ENCODE assay signal across 9 mouse cellular contexts in genomic region chr4:44402607-44403006, GRCm38 (mm10).
DNase-seq lines count a peak whose midpoint lies in the region; ATAC-seq and TF ChIP-seq lines count a peak whose summit lies in the region.
"Had no signal": no experiment of that assay in that cellular context is flagged by ENCODE, and none has a peak within 500 bp of the region (broad histone marks: within the 10 kb centered on the region; RNA-seq: fewer than 3 reads in every experiment).

No protein-coding gene starts in this region.

- peak; percentile 14; the same call in 1 of the 2 replicates for ATAC-seq in embryonic facial prominence, embryonic 11.5 days (replicated peaks; ENCODE audit: insufficient number of reproducible peaks, low FRiP score, low TSS enrichment, low read depth)
- no peak for ATAC-seq in frontal cortex, adult (ENCODE audit: low TSS enrichment)

- 12% methylated on average over 5 of the region's 5 CpGs for WGBS in lung, adult 2 months
- 5% methylated on average over 5 of the region's 5 CpGs for WGBS in embryonic facial prominence, embryonic 11.5 days

- no peaks in the 10 kb centered on the region for H3K36me3 ChIP-seq in embryonic facial prominence, embryonic 11.5 days (replicated peaks; ENCODE audit: control insufficient read depth, insufficient read depth, low read depth, low read length)
- H3K36me3 ChIP-seq: heart, embryonic 15.5 days had no signal

- no peak for TF ChIP-seq POLR2A in lung, adult 2 months (IDR thresholded peaks at IDR 0.05; ENCODE audit: borderline replicate concordance, extremely low read depth, low read depth, low read length)

- peak; percentile 76 for TF ChIP-seq CTCF in lung, adult 2 months (IDR thresholded peaks at IDR 0.05; ENCODE audit: insufficient read depth, low read length)

- H3K4me1 ChIP-seq in lung, adult 2 months (ENCODE audit: control insufficient read depth, insufficient read depth, low read length), result no peaks in the 10 kb centered on the region
- H3K4me1 ChIP-seq in embryonic facial prominence, embryonic 11.5 days (ENCODE audit: control insufficient read depth, insufficient read depth, low read length), result no peaks in the 10 kb centered on the region
- H3K4me1 ChIP-seq: heart, embryonic 15.5 days had no signal

- H3K4me2 ChIP-seq in embryonic facial prominence, embryonic 11.5 days (ENCODE audit: low read depth, low read length), result no peak overlapping the region
- H3K4me2 ChIP-seq: heart, embryonic 15.5 days had no signal

- H3K27ac ChIP-seq in embryonic facial prominence, embryonic 11.5 days (replicated peaks; ENCODE audit: low read depth, low read length), result no peak overlapping the region
- H3K27ac ChIP-seq: heart, embryonic 15.5 days had no signal

- H3K9me3 ChIP-seq in embryonic facial prominence, embryonic 11.5 days (replicated peaks; ENCODE audit: control insufficient read depth, low read length), result no peaks in the 10 kb centered on the region
- H3K9me3 ChIP-seq: heart, embryonic 15.5 days had no signal

- no peak overlapping the region for H3K9ac ChIP-seq in embryonic facial prominence, embryonic 11.5 days (replicated peaks; ENCODE audit: low read length)
- H3K9ac ChIP-seq: heart, embryonic 15.5 days had no signal

- peak; percentile 7 for DNase-seq in adrenal gland, postnatal 25 days
- no peak for DNase-seq in adrenal gland, adult 2 months
- DNase-seq in lung, adult 2 months, result peak; percentile 13
- DNase-seq in lung, postnatal 25 days (ENCODE audit: low spot score), result no peak
- peak; percentile 60 for DNase-seq in embryonic facial prominence, embryonic 11.5 days (ENCODE audit: low spot score)
- peak; percentile 13 for DNase-seq in lung, postnatal 36 days
- no peak for DNase-seq in frontal cortex, postnatal 10 days (ENCODE audit: low spot score in 2 of 2)

- no peak overlapping the region for H3K4me3 ChIP-seq in lung, adult 2 months (replicated peaks; ENCODE audit: extremely low read depth, low read depth, low read length)
- H3K4me3 ChIP-seq in embryonic facial prominence, embryonic 11.5 days (ENCODE audit: low read depth, low read length), result no peak overlapping the region
- H3K4me3 ChIP-seq: heart, embryonic 15.5 days had no signal

- H3K27me3 ChIP-seq in embryonic facial prominence, embryonic 11.5 days (ENCODE audit: control insufficient read depth, insufficient read depth, low read length), result no peaks in the 10 kb centered on the region

Comparison
In these comparisons a context has a peak if more than half of its experiments do, and no peak if none do; other contexts are left out.
1. DNase-seq: peak in adrenal gland, postnatal 25 days (single experiment), lung, adult 2 months (single experiment), embryonic facial prominence, embryonic 11.5 days (single experiment) and lung, postnatal 36 days (single experiment); none in adrenal gland, adult 2 months (single experiment), lung, postnatal 25 days (single experiment) and frontal cortex, postnatal 10 days (0 of 2).